Mouse (Mus musculus) forebrain, embryonic 11.5 days (tissue): ENCODE data around the gene Adi1. TPM values are rescaled to one million over a fixed set of nuclear protein-coding genes. Genes with fewer than 3 reads are reported as not detected.

Experiments
- ATAC-seq: fragments of 200-750 bp; cut with Nextera tagmentation; replicated peaks from 2 replicates; pipeline ENCODE4 v1.8.0; 2017; ENCODE audit warnings: moderate TSS enrichment; ENCODE audit not compliant: low FRiP score
- DNase-seq: peaks from one replicate; pipeline ENCODE4 v3.0.0-alpha.2; 2017; ENCODE audit warnings: low spot score
- H3K27ac ChIP-seq: fragments of 300-500 bp; sonication (generic); 2 replicates; pipeline ENCODE4 v1.5.1; 2014; ENCODE audit warnings: low read depth, low read length
- H3K27me3 ChIP-seq: fragments of 300-500 bp; sonication (generic); 2 replicates; pipeline ENCODE4 v1.6.1; 2014; ENCODE audit warnings: mild to moderate bottlenecking, low read length, mixed read lengths; ENCODE audit not compliant: control insufficient read depth, insufficient read depth
- H3K36me3 ChIP-seq: fragments of 300-500 bp; sonication (generic); 2 replicates; pipeline ENCODE4 v1.6.1; 2014; ENCODE audit warnings: mild to moderate bottlenecking, low read length, moderate library complexity, mixed read lengths; ENCODE audit not compliant: control insufficient read depth, insufficient read depth
- H3K4me1 ChIP-seq: fragments of 300-500 bp; sonication (generic); replicated peaks from 2 replicates; pipeline ENCODE4 v1.6.1; 2014; ENCODE audit warnings: low read length, mixed read lengths; ENCODE audit not compliant: control insufficient read depth, insufficient read depth
- H3K4me2 ChIP-seq: fragments of 300-500 bp; sonication (generic); 2 replicates; pipeline ENCODE4 v1.6.1; 2014; ENCODE audit warnings: low read depth, mild to moderate bottlenecking, low read length, moderate library complexity, mixed read lengths; ENCODE audit not compliant: severe bottlenecking
- H3K4me3 ChIP-seq: fragments of 300-500 bp; sonication (generic); 2 replicates; pipeline ENCODE4 v1.5.1; 2014; ENCODE audit warnings: low read depth, low read length
- H3K9ac ChIP-seq: fragments of 300-500 bp; sonication (generic); 2 replicates; pipeline ENCODE4 v1.6.1; 2014; ENCODE audit warnings: low read length
- H3K9me3 ChIP-seq: fragments of 300-500 bp; sonication (generic); 2 replicates; pipeline ENCODE4 v1.6.1; 2016; ENCODE audit warnings: low read length, mixed read lengths; ENCODE audit not compliant: control insufficient read depth
- WGBS: fragments of 180-500 bp; shearing (Covaris S2); extraction: QIAGEN DNeasy Blood & Tissue Kit; methylation state at CpG from one replicate; pipeline ENCODE4 v1.1.7; 2014; 5-methylcytosine and 5-hydroxymethylcytosine counted together
- polyA plus RNA-seq: library from polyadenylated mRNA; unstranded; fragments of >200 nt; fragmentation: Nextera tagmentation; extraction: Ambion mirVana; gene quantifications from 2 replicates; pipeline ENCODE4 v1.2.1, GENCODE M21; 2014

The Adi1 gene
- polyA plus RNA-seq, 1 experiment from 2014 or later = 56.9 TPM

- Histone ChIP-seq H3K9me3 (no peaks in the 10 kb centered on the region), H3K4me2 (no peak overlapping the region), H3K4me1 (peaks cover 6% of the 10 kb centered on the region; the same call in 1 of the 2 replicates), H3K36me3 (no peaks in the 10 kb centered on the region), H3K27me3 (no peaks in the 10 kb centered on the region), H3K9ac (peak overlapping the region; percentile 37; the same call in 1 of the 2 replicates), H3K27ac (peak overlapping the region; percentile 41), H3K4me3 (no peak overlapping the region)
- DNase-seq = peak; percentile 85
- 7% methylated on average over 6 of the region's 6 CpGs for WGBS
- peak; percentile 38; the same call in 1 of the 2 replicates for ATAC-seq
Observed at GRCm38 (mm10) chr12:28699656-28700055, 24.6 kb downstream of the Adi1 start.

GRCm38 (mm10) chr12:28700101-28700511 is 25.1 kb downstream of the Adi1 start:
- ATAC-seq = peak; percentile 39; the same call in 1 of the 2 replicates
- Histone ChIP-seq H3K4me1 (peaks cover 6% of the 10 kb centered on the region; the same call in 1 of the 2 replicates), H3K27ac (peak overlapping the region; percentile 41), H3K27me3 (no peaks in the 10 kb centered on the region), H3K9ac (peak overlapping the region; percentile 37), H3K36me3 (no peaks in the 10 kb centered on the region), H3K9me3 (no peaks in the 10 kb centered on the region), H3K4me3 (no peak overlapping the region), H3K4me2 (no peak overlapping the region)
- DNase-seq = peak; percentile 55
- 32% methylated on average over 3 of the region's 3 CpGs for WGBS

- Histone ChIP-seq H3K9me3 (no peaks in the 10 kb centered on the region), H3K9ac (no peak overlapping the region), H3K4me2 (no peak overlapping the region), H3K27ac (no peak overlapping the region), H3K27me3 (no peaks in the 10 kb centered on the region), H3K36me3 (no peaks in the 10 kb centered on the region), H3K4me1 (peaks cover 6% of the 10 kb centered on the region; the same call in 1 of the 2 replicates), H3K4me3 (no peak overlapping the region)
- 78% methylated on average over 19 of the region's 19 CpGs for WGBS
- DNase-seq (no peak), ATAC-seq (no peak)
Observed at GRCm38 (mm10) chr12:28700561-28701025, 25.6 kb downstream of the Adi1 start.

- Histone ChIP-seq H3K9ac (no peak overlapping the region), H3K4me1 (peaks cover 6% of the 10 kb centered on the region; the same call in 1 of the 2 replicates), H3K4me2 (no peak overlapping the region), H3K9me3 (no peaks in the 10 kb centered on the region), H3K27ac (no peak overlapping the region), H3K27me3 (no peaks in the 10 kb centered on the region), H3K36me3 (no peaks in the 10 kb centered on the region), H3K4me3 (no peak overlapping the region)
- no peak for DNase-seq
- WGBS = 86% methylated on average over 11 of the region's 11 CpGs
- ATAC-seq = no peak
Observed at GRCm38 (mm10) chr12:28701302-28701701, 26.3 kb downstream of the Adi1 start.

- H3K27ac ChIP-seq = no peak overlapping the region
- no peak for ATAC-seq
- no peaks in the 10 kb centered on the region for H3K27me3 ChIP-seq
- H3K9me3 ChIP-seq = no peaks in the 10 kb centered on the region
- 10% methylated on average over 12 of the region's 12 CpGs for WGBS
- no peaks in the 10 kb centered on the region for H3K36me3 ChIP-seq
- H3K4me3 ChIP-seq = no peak overlapping the region
- no peak overlapping the region for H3K4me2 ChIP-seq
- H3K9ac ChIP-seq = no peak overlapping the region
- peaks cover 6% of the 10 kb centered on the region; the same call in 1 of the 2 replicates for H3K4me1 ChIP-seq
- DNase-seq = no peak
Observed at GRCm38 (mm10) chr12:28704381-28704780, 29.4 kb downstream of the Adi1 start.

GRCm38 (mm10) chr12:28705204-28705603 is 30.2 kb downstream of the Adi1 start:
- peaks cover 3% of the 10 kb centered on the region; the same call in 1 of the 2 replicates for H3K4me1 ChIP-seq
- no peaks in the 10 kb centered on the region for H3K27me3 ChIP-seq
- DNase-seq (no peak), ATAC-seq (no peak)
- no peak overlapping the region for H3K9ac ChIP-seq
- WGBS = 90% methylated on average over 6 of the region's 6 CpGs
- no peaks in the 10 kb centered on the region for H3K9me3 ChIP-seq
- H3K36me3 ChIP-seq = no peaks in the 10 kb centered on the region; the same call in 1 of the 2 replicates
- no peak overlapping the region for H3K27ac ChIP-seq
- no peak overlapping the region for H3K4me2 ChIP-seq
- no peak overlapping the region for H3K4me3 ChIP-seq

GRCm38 (mm10) chr12:28708154-28708553 is 33.1 kb downstream of the Adi1 start:
- Histone ChIP-seq H3K4me1 (no peaks in the 10 kb centered on the region), H3K27me3 (no peaks in the 10 kb centered on the region), H3K36me3 (no peaks in the 10 kb centered on the region; the same call in 1 of the 2 replicates), H3K4me3 (no peak overlapping the region), H3K4me2 (no peak overlapping the region), H3K9me3 (no peaks in the 10 kb centered on the region), H3K9ac (no peak overlapping the region), H3K27ac (no peak overlapping the region)
- DNase-seq = no peak
- WGBS = 93% methylated on average over 4 of the region's 4 CpGs
- ATAC-seq = no peak

- H3K9me3 ChIP-seq = no peaks in the 10 kb centered on the region
- DNase-seq (no peak), ATAC-seq (no peak)
Observed at GRCm38 (mm10) chr12:28710566-28711185, 35.6 kb downstream of the Adi1 start.

More at GRCm38 (mm10) chr12:28710566-28711185, 35.6 kb downstream of the Adi1 start:
- Histone ChIP-seq H3K9ac (no peak overlapping the region), H3K4me3 (no peak overlapping the region), H3K4me1 (no peaks in the 10 kb centered on the region), H3K36me3 (no peaks in the 10 kb centered on the region; the same call in 1 of the 2 replicates), H3K27ac (no peak overlapping the region), H3K27me3 (no peaks in the 10 kb centered on the region), H3K4me2 (no peak overlapping the region)
- WGBS = 76% methylated on average over 22 of the region's 22 CpGs
